Comparison of ENCODE assay signal across 17 mouse cellular contexts in the genomic region with DNA sequence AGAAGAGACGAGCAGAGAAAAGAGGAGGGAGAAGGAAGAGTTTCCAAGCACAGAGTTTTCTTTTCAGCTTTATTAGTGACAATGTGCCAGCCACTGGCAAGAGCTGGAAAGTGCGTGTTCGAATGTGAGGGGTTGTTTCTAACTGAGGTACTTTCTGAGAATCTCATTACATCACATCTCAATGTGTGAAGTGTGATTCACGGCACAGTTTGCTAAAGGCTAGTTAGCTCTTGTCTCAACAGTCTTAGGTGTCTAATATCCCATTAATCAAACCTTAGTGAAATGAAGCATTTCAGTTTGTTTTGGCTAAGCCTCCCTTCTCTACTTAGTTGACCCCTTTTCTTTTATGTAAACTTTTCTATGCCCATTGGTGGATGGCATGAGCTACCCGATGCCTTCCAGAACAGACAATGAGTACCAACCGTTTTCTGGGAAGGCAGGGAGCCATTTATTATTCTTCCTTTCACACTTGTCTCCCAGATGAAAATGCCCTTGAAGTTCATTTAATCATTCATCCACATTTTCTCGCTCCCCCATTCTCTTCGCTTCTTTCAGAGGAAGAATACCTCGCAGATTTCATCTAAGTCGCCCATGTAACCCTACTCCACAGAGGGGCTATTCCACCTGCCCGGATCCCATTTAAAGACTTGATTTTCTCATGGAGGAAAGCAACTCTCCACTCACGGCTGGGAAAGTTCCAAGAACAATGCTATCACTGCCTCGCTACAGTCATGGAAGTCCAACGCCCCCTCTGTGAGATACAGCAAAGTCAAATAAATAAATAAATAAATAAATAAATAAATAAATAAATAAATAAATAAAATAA.
A peak's percentile ranks its signal among the peaks of the same experiment; 100 is the strongest.
DNase-seq lines count a peak whose midpoint lies in the region; ATAC-seq and TF ChIP-seq lines count a peak whose summit lies in the region.
"Had no signal": no experiment of that assay in that cellular context is flagged by ENCODE, and none has a peak within 500 bp of the region (broad histone marks: within the 10 kb centered on the region; RNA-seq: fewer than 3 reads in every experiment).

No protein-coding gene starts in this region.

- no peak overlapping the region for H3K4me2 ChIP-seq in hindbrain, embryonic 14.5 days (replicated peaks)
- H3K4me2 ChIP-seq in forebrain, postnatal 0 days (ENCODE audit: low read depth): no peak overlapping the region
- H3K4me2 ChIP-seq in midbrain, embryonic 13.5 days (replicated peaks): no peak overlapping the region
- no peak overlapping the region for H3K4me2 ChIP-seq in liver, embryonic 11.5 days
- H3K4me2 ChIP-seq: heart, embryonic 11.5 days; liver, embryonic 13.5 days had no signal

- H3K4me3 ChIP-seq in hindbrain, embryonic 10.5 days: no peak overlapping the region
- H3K4me3 ChIP-seq in hindbrain, embryonic 14.5 days (replicated peaks; ENCODE audit: low read length): no peak overlapping the region
- no peak overlapping the region for H3K4me3 ChIP-seq in forebrain, postnatal 0 days (ENCODE audit: low read depth, low read length)
- H3K4me3 ChIP-seq in midbrain, embryonic 13.5 days (replicated peaks): no peak overlapping the region
- H3K4me3 ChIP-seq in liver, embryonic 11.5 days (ENCODE audit: low read depth, low read length): no peak overlapping the region
- H3K4me3 ChIP-seq: left cerebral cortex, adult 2 months; liver, embryonic 13.5 days had no signal

- ATAC-seq in hindbrain, embryonic 14.5 days (ENCODE audit: low FRiP score): no peak
- ATAC-seq in forebrain, postnatal 0 days: no peak
- ATAC-seq in midbrain, embryonic 13.5 days: no peak
- no peak for ATAC-seq in liver, embryonic 11.5 days (replicated peaks; ENCODE audit: low FRiP score)

- peak overlapping the region; percentile 45; the same call in 1 of the 2 replicates for H3K27ac ChIP-seq in hindbrain, embryonic 10.5 days
- H3K27ac ChIP-seq in hindbrain, embryonic 14.5 days: no peak overlapping the region
- peak overlapping the region; percentile 60 for H3K27ac ChIP-seq in forebrain, postnatal 0 days (ENCODE audit: low read depth, low read length)
- 0 out of 2 replicates have a peak overlapping the region, but pooled peaks have one; percentile 40 for H3K27ac ChIP-seq in midbrain, embryonic 13.5 days
- no peak overlapping the region for H3K27ac ChIP-seq in liver, embryonic 11.5 days (ENCODE audit: low read depth, low read length)
- H3K27ac ChIP-seq: left cerebral cortex, adult 2 months; liver, embryonic 13.5 days; macrophage; stomach, postnatal 0 days had no signal

- H3K9ac ChIP-seq in hindbrain, embryonic 14.5 days: no peak overlapping the region
- H3K9ac ChIP-seq in forebrain, postnatal 0 days: no peak overlapping the region
- H3K9ac ChIP-seq in midbrain, embryonic 13.5 days (replicated peaks): no peak overlapping the region
- no peak overlapping the region for H3K9ac ChIP-seq in liver, embryonic 11.5 days (ENCODE audit: low read depth, low read length)
- H3K9ac ChIP-seq: liver, embryonic 13.5 days had no signal

- TF ChIP-seq POLR2A in brain, embryonic 14.5 days (IDR thresholded peaks at IDR 0.05; ENCODE audit: borderline replicate concordance, extremely low read depth, insufficient read depth, insufficient read length, poor library complexity, severe bottlenecking): no peak

- no peaks in the 10 kb centered on the region for H3K27me3 ChIP-seq in hindbrain, embryonic 10.5 days (ENCODE audit: insufficient read depth, poor library complexity, severe bottlenecking)
- H3K27me3 ChIP-seq in hindbrain, embryonic 14.5 days (ENCODE audit: control insufficient read depth, insufficient read depth, low read length): no peaks in the 10 kb centered on the region
- H3K27me3 ChIP-seq in forebrain, postnatal 0 days (ENCODE audit: insufficient read depth, low read length): no peaks in the 10 kb centered on the region
- no peaks in the 10 kb centered on the region for H3K27me3 ChIP-seq in midbrain, embryonic 13.5 days
- H3K27me3 ChIP-seq in liver, embryonic 11.5 days (replicated peaks; ENCODE audit: control insufficient read depth, insufficient read depth, low read length): no peaks in the 10 kb centered on the region
- H3K27me3 ChIP-seq: CH12.LX; liver, embryonic 13.5 days had no signal

- 73% methylated on average over 14 of the region's 14 CpGs for WGBS in hindbrain, embryonic 10.5 days
- 33% methylated on average over 14 of the region's 14 CpGs for WGBS in hindbrain, embryonic 14.5 days
- WGBS in forebrain, postnatal 0 days: 32% methylated on average over 14 of the region's 14 CpGs
- 41% methylated on average over 14 of the region's 14 CpGs for WGBS in midbrain, embryonic 13.5 days
- 80% methylated on average over 14 of the region's 14 CpGs for WGBS in liver, embryonic 11.5 days

- TF ChIP-seq CTCF in brain, embryonic 14.5 days (IDR thresholded peaks at IDR 0.05; ENCODE audit: borderline replicate concordance, extremely low read depth, insufficient read depth, insufficient read length): no peak
- no peak for TF ChIP-seq CTCF in forebrain, postnatal 0 days (IDR thresholded peaks at IDR 0.05; ENCODE audit: low read depth)

- no peaks in the 10 kb centered on the region for H3K36me3 ChIP-seq in hindbrain, embryonic 10.5 days
- no peaks in the 10 kb centered on the region for H3K36me3 ChIP-seq in hindbrain, embryonic 14.5 days (replicated peaks; ENCODE audit: control insufficient read depth, insufficient read depth)
- no peaks in the 10 kb centered on the region for H3K36me3 ChIP-seq in forebrain, postnatal 0 days (ENCODE audit: insufficient read depth)
- H3K36me3 ChIP-seq in midbrain, embryonic 13.5 days: no peaks in the 10 kb centered on the region
- H3K36me3 ChIP-seq in liver, embryonic 11.5 days (ENCODE audit: control insufficient read depth, insufficient read depth, low read length): no peaks in the 10 kb centered on the region
- H3K36me3 ChIP-seq: liver, embryonic 13.5 days had no signal

- no peak for DNase-seq in hindbrain, embryonic 10.5 days (ENCODE audit: low spot score)
- no peak for DNase-seq in hindbrain, embryonic 14.5 days (ENCODE audit: low spot score)
- peak; percentile 93 for DNase-seq in brain, embryonic 14.5 days (ENCODE audit: low read depth)
- DNase-seq in forebrain, postnatal 0 days: peak; percentile 58
- DNase-seq in B cell, adult 2 months: no peak
- no peak for DNase-seq in spleen, postnatal 36 days (ENCODE audit: low spot score in 2 of 2)
- DNase-seq in liver, embryonic 11.5 days (ENCODE audit: low spot score): no peak
- DNase-seq: cerebellum, adult 8-10 months; heart, postnatal 14 days; liver, embryonic 13.5 days; right cerebral cortex, postnatal 4 days had no signal

- H3K9me3 ChIP-seq in hindbrain, embryonic 10.5 days: no peaks in the 10 kb centered on the region
- H3K9me3 ChIP-seq in hindbrain, embryonic 14.5 days (ENCODE audit: control insufficient read depth, low read length): no peaks in the 10 kb centered on the region
- no peaks in the 10 kb centered on the region for H3K9me3 ChIP-seq in forebrain, postnatal 0 days (ENCODE audit: low read length)
- H3K9me3 ChIP-seq in midbrain, embryonic 13.5 days: no peaks in the 10 kb centered on the region
- H3K9me3 ChIP-seq in liver, embryonic 11.5 days (ENCODE audit: control insufficient read depth, low read length): no peaks in the 10 kb centered on the region
- H3K9me3 ChIP-seq: liver, embryonic 13.5 days had no signal

- H3K4me1 ChIP-seq in hindbrain, embryonic 10.5 days (replicated peaks): peaks cover 40% of the 10 kb centered on the region
- peaks cover 22% of the 10 kb centered on the region for H3K4me1 ChIP-seq in hindbrain, embryonic 14.5 days (replicated peaks; ENCODE audit: control insufficient read depth, insufficient read depth, low read length)
- H3K4me1 ChIP-seq in forebrain, postnatal 0 days (ENCODE audit: insufficient read depth): peaks cover 6% of the 10 kb centered on the region
- H3K4me1 ChIP-seq in midbrain, embryonic 13.5 days (replicated peaks): peaks cover 53% of the 10 kb centered on the region
- H3K4me1 ChIP-seq in liver, embryonic 11.5 days (replicated peaks; ENCODE audit: control insufficient read depth, insufficient read depth, low read length): no peaks in the 10 kb centered on the region
- H3K4me1 ChIP-seq: liver, embryonic 13.5 days had no signal

Comparison
In these comparisons a context has a peak if more than half of its experiments do, and no peak if none do; other contexts are left out.
1. H3K27ac ChIP-seq: peak in hindbrain, embryonic 10.5 days (single experiment), forebrain, postnatal 0 days (single experiment) and midbrain, embryonic 13.5 days (single experiment); none in hindbrain, embryonic 14.5 days (single experiment) and liver, embryonic 11.5 days (single experiment).
2. DNase-seq: peak in brain, embryonic 14.5 days (single experiment) and forebrain, postnatal 0 days (single experiment); none in hindbrain, embryonic 10.5 days (single experiment), hindbrain, embryonic 14.5 days (single experiment), B cell, adult 2 months (0 of 2), spleen, postnatal 36 days (0 of 2) and liver, embryonic 11.5 days (single experiment).